Mouse (Mus musculus) lung, postnatal 0 days (tissue): ENCODE data around the gene Cript. TPM values are rescaled to one million over a fixed set of nuclear protein-coding genes. Genes with fewer than 3 reads are reported as not detected.

Source experiments
- ATAC-seq: fragments of 200-750 bp; cut with Nextera tagmentation; 2 replicates; pipeline ENCODE4 v1.8.0; 2017; ENCODE audit warnings: moderate library complexity
- DNase-seq: peaks from one replicate; pipeline ENCODE4 v3.0.0-alpha.2; 2016; ENCODE audit warnings: low spot score
- H3K27ac ChIP-seq: fragments of 300-500 bp; sonication (generic); 2 replicates; pipeline ENCODE4 v1.5.1; 2014; ENCODE audit warnings: antibody characterized with exemption, mild to moderate bottlenecking, low read length, mixed read lengths
- H3K27me3 ChIP-seq: fragments of 300-500 bp; sonication (generic); replicated peaks from 2 replicates; pipeline ENCODE4 v1.6.1; 2014; ENCODE audit warnings: low read length, mixed read lengths; ENCODE audit not compliant: insufficient read depth
- H3K36me3 ChIP-seq: fragments of 300-500 bp; sonication (generic); 2 replicates; pipeline ENCODE4 v1.6.1; 2014; ENCODE audit warnings: low read length, mixed read lengths; ENCODE audit not compliant: insufficient read depth
- H3K4me1 ChIP-seq: fragments of 300-500 bp; sonication (generic); 2 replicates; pipeline ENCODE4 v1.6.1; 2014; ENCODE audit warnings: antibody characterized with exemption, low read depth, low read length, mixed read lengths; ENCODE audit not compliant: insufficient read depth
- H3K4me2 ChIP-seq: fragments of 300-500 bp; sonication (generic); replicated peaks from 2 replicates; pipeline ENCODE4 v1.6.1; 2014; ENCODE audit warnings: low read depth, mild to moderate bottlenecking, low read length, moderate library complexity, mixed read lengths
- H3K4me3 ChIP-seq: fragments of 300-500 bp; sonication (generic); 2 replicates; pipeline ENCODE4 v1.5.1; 2014; ENCODE audit warnings: low read depth, low read length
- H3K9ac ChIP-seq: fragments of 300-500 bp; sonication (generic); replicated peaks from 2 replicates; pipeline ENCODE4 v1.6.1; 2014; ENCODE audit warnings: low read depth, mild to moderate bottlenecking
- H3K9me3 ChIP-seq: fragments of 300-500 bp; sonication (generic); 2 replicates; pipeline ENCODE4 v1.6.1; 2016; ENCODE audit warnings: low read length, mixed read lengths
- CTCF ChIP-seq: IDR thresholded peaks from 2 replicates; pipeline ENCODE4 v1.5.1; 2016; ENCODE audit warnings: antibody characterized with exemption, mild to moderate bottlenecking
- EP300 ChIP-seq: IDR thresholded peaks from 2 replicates; pipeline ENCODE4 v1.6.1; 2016; ENCODE audit warnings: antibody characterized with exemption, mild to moderate bottlenecking, control low read depth
- WGBS: fragments of 180-500 bp; shearing (Covaris S2); extraction: QIAGEN DNeasy Blood & Tissue Kit; methylation state at CpG from one replicate; pipeline ENCODE4 v1.1.7; 2014; 5-methylcytosine and 5-hydroxymethylcytosine counted together
- polyA plus RNA-seq: library from polyadenylated mRNA; unstranded; fragments of >200 nt; fragmentation: Nextera tagmentation; extraction: Ambion mirVana; gene quantifications from 2 replicates; pipeline ENCODE4 v1.2.1, GENCODE M21; 2015

Gene Cript
- polyA plus RNA-seq, 1 experiment from 2014 or later, result 164 TPM

DNA sequence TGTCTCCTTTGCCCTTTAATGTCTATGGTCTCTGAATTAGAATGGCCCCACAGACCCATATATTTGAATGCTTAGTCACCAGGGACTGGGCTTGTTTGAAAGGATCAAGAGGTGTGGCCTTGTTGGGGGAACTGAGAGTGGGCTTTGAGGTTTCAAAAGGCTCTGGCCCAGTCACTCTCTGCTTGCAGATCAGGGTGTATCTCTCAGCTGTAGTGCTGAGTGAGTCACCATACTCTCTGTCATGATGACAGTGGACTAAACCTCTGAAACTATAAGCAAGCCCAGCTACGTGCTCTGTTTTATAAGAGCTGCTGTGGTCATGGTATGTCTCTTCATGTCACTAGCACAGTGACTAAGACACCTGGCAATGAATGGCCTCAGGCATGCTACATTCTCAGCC lies 27.1 kb downstream of the Cript start:
- no peak for DNase-seq
- peaks cover 3% of the 10 kb centered on the region; the same call in 1 of the 2 replicates for H3K4me1 ChIP-seq
- no peaks in the 10 kb centered on the region for H3K9me3 ChIP-seq
- H3K27me3 ChIP-seq, result no peaks in the 10 kb centered on the region
- no peak overlapping the region for H3K4me2 ChIP-seq
- H3K9ac ChIP-seq, result no peak overlapping the region
- no peak overlapping the region for H3K4me3 ChIP-seq
- TF ChIP-seq EP300, result no peak
- no peak for TF ChIP-seq CTCF
- WGBS, result 83% methylated on average over 1 of the region's 1 CpGs
- H3K36me3 ChIP-seq, result no peaks in the 10 kb centered on the region
- no peak for ATAC-seq
- H3K27ac ChIP-seq, result no peak overlapping the region

DNA sequence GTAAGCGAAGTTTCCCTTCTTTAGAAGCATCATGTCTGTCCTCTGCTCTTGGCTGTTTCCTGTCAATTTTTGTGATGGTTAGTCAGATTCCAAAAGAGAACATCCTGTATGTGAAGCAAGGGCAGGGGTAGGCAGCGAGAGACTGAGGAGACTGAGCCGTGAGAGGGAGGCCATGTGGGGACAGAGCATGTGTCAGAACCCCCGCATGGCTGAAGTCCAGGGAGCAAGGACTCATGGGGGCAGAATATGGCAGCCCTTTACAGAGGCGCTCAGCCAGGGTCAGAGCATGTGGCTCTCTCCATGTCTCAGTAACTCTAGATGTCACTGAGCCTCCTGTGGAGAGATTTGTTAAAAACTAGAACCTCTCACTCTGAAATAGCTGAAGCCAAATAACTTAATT lies 28.6 kb downstream of the Cript start:
- no peak for TF ChIP-seq CTCF
- no peak for TF ChIP-seq EP300
- H3K4me3 ChIP-seq, result no peak overlapping the region
- peaks cover 3% of the 10 kb centered on the region; the same call in 1 of the 2 replicates for H3K4me1 ChIP-seq
- no peak overlapping the region for H3K4me2 ChIP-seq
- DNase-seq (no peak), ATAC-seq (no peak)
- H3K27ac ChIP-seq, result no peak overlapping the region
- 71% methylated on average over 5 of the region's 5 CpGs for WGBS
- no peaks in the 10 kb centered on the region for H3K27me3 ChIP-seq
- H3K9ac ChIP-seq, result no peak overlapping the region
- H3K9me3 ChIP-seq, result no peaks in the 10 kb centered on the region
- H3K36me3 ChIP-seq, result no peaks in the 10 kb centered on the region

DNA sequence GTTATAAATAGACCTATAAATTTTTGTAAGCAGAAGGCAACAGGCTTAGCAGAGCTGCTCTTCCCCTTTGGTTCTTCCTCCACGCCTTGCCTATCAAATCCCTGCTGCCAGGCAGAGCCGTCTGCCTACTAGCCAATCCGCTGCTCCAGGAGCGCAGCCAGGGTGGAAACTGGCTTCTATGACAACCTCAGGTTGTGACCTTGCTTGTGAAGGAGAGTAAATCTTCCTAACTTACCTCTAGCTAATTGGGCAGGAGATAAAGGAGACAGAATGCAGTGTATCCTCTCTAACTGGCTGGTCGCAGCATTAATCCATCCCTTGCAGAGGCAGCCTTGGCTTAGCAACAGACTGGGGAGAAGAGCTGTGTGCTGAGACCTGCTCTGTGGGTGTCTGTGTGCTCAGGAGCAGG lies 29.7 kb downstream of the Cript start:
- Histone ChIP-seq H3K4me3 (no peak overlapping the region), H3K9me3 (no peaks in the 10 kb centered on the region), H3K4me1 (peaks cover 3% of the 10 kb centered on the region; the same call in 1 of the 2 replicates), H3K27me3 (no peaks in the 10 kb centered on the region), H3K4me2 (no peak overlapping the region), H3K9ac (no peak overlapping the region), H3K36me3 (no peaks in the 10 kb centered on the region), H3K27ac (0 out of 2 replicates have a peak overlapping the region, but pooled peaks have one; percentile 39)
- no peak for TF ChIP-seq EP300
- no peak for TF ChIP-seq CTCF
- DNase-seq, result peak; percentile 27
- WGBS, result 29% methylated on average over 5 of the region's 5 CpGs
- peak; percentile 44; the same call in 1 of the 2 replicates for ATAC-seq

DNA sequence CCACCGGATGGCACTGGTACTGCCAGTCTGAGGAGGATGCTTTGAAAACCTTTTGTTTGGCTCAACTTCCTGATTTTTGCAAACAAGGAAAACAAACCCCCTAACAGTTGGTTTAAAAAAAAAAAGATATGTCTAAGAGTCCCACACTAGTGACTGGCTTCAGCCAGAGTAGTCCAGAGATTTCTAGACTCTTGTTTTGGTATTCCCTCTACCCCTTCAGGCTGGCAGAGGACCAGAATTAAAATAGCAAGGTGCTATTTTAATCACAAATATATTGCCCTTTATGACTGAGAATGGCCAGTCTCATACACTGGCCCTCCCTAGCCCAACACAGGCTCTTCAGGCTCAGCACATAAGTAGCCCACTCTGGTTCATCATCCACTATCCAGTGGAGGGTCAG lies 30.3 kb downstream of the Cript start:
- H3K27me3 ChIP-seq, result no peaks in the 10 kb centered on the region
- ATAC-seq, result no peak
- WGBS, result 37% methylated on average over 1 of the region's 1 CpGs
- no peak overlapping the region for H3K4me3 ChIP-seq
- no peak overlapping the region for H3K27ac ChIP-seq
- H3K4me1 ChIP-seq, result peaks cover 3% of the 10 kb centered on the region; the same call in 1 of the 2 replicates
- no peak for DNase-seq
- no peaks in the 10 kb centered on the region for H3K9me3 ChIP-seq
- no peak overlapping the region for H3K4me2 ChIP-seq
- TF ChIP-seq EP300 (no peak), CTCF (no peak)
- no peak overlapping the region for H3K9ac ChIP-seq
- no peaks in the 10 kb centered on the region for H3K36me3 ChIP-seq

DNA sequence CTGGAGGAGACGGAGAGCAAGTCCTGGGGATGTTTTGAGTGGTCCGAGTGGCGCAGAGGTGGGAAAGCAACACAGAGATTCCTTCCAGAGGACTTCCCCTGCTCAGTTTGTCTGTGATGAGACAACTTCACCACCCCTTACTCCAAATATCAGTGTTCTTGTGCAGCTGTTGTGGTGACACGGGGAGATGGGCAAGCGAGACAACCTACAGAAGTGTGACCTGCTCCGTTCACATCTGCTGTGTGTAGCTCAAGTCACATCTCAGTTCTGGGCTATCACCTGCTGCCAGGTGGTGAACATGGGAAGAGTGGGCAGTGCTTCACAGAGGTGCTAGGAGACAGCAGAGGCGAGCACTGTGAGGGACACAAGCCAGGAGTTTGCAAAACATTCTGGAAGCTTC lies 31.4 kb downstream of the Cript start:
- 89% methylated on average over 7 of the region's 7 CpGs for WGBS
- H3K36me3 ChIP-seq, result no peaks in the 10 kb centered on the region
- H3K27ac ChIP-seq, result no peak overlapping the region
- no peaks in the 10 kb centered on the region for H3K27me3 ChIP-seq
- H3K4me3 ChIP-seq, result no peak overlapping the region
- H3K9ac ChIP-seq, result no peak overlapping the region
- no peak for DNase-seq
- no peaks in the 10 kb centered on the region for H3K9me3 ChIP-seq
- peaks cover 3% of the 10 kb centered on the region; the same call in 1 of the 2 replicates for H3K4me1 ChIP-seq
- no peak for ATAC-seq
- no peak overlapping the region for H3K4me2 ChIP-seq
- TF ChIP-seq CTCF (no peak), EP300 (no peak)

DNA sequence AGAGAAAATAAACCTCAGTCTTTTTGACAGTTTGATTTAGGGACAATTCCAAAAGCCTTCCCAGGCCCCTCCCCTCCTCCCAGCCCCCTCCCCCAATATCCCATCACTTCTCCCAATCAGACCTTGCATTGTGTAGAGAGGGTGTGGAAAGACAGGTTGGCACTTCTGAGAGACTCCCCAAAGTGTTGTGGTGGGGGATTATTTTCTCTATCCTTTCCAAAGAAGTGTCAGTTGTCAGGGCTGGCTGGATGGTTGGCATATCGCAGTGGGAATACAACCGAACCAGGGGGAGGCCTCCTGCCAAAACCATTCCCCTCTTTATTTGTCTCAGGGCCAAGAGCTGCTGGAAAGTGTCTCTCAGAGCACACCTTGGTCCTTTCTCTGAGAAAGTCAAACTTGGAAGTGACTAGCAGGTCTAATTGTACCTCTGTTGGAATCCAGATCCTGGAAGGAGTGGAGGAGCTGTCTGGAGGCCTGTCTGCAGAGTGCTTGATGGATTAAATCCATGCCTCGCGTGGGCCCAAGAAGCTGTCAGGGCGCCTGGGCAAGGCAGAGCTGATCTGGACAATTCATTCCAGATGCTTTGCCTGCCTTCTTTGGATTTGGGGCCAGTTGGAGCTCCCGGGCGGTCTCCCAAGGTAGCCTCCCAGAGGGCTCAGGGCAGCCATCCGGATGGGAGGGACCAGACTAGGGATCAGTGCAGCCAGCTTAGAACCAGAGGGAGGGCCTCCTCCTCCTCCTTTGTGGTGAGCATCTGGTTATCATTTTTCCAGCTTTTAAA lies 32.3 kb downstream of the Cript start:
- no peaks in the 10 kb centered on the region for H3K36me3 ChIP-seq
- DNase-seq (no peak), ATAC-seq (no peak)
- no peak for TF ChIP-seq EP300
- TF ChIP-seq CTCF, result no peak
- 71% methylated on average over 8 of the region's 8 CpGs for WGBS
- no peak overlapping the region for H3K4me2 ChIP-seq
- H3K9me3 ChIP-seq, result no peaks in the 10 kb centered on the region
- no peak overlapping the region for H3K9ac ChIP-seq
- H3K4me1 ChIP-seq, result peaks cover 4% of the 10 kb centered on the region; the same call in 1 of the 2 replicates
- no peak overlapping the region for H3K27ac ChIP-seq
- H3K27me3 ChIP-seq, result no peaks in the 10 kb centered on the region
- H3K4me3 ChIP-seq, result no peak overlapping the region
